Mouse (Mus musculus): ENCODE measurements around the gene Prpf18.

DNA sequence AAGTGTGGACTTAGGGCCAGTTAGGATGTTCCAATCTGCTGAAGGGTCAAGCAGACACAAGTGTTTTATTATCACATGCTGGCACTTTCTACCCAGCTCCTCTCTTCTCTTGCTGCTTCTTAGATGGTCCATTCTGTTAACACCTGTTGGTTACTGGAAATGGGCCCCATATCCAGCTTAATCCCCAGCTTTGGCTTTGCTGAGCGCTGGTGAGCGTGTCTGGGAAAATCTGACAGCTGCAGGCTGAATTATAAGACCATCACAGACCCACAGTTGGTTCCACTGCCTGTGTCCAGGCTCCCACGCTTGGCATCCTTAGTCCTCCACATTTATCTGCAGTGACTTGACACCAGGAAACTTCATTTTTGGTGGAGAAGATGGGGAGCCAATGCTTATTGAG is 45.4 kb downstream of the Prpf18 start:
- TF ChIP-seq CTCF (IDR thresholded peaks at IDR 0.05) (no peak), EP300 (IDR thresholded peaks at IDR 0.05; ENCODE audit: insufficient read depth, low read depth, low read length) (no peak), POLR2A (IDR thresholded peaks at IDR 0.05; ENCODE audit: insufficient read depth, low read depth, low read length) (no peak)

Data from heart, adult 2 months (tissue).